Mouse (Mus musculus): Measurements from ENCODE around the gene Slc44a3. TPM values are rescaled to one million over a fixed set of nuclear protein-coding genes. Genes with fewer than 3 reads are reported as not detected.
A peak's percentile ranks its signal among the peaks of the same experiment; 100 is the strongest.

The Slc44a3 gene
- polyA plus RNA-seq, 1 experiment from 2014 or later = 0.55 TPM

DNA sequence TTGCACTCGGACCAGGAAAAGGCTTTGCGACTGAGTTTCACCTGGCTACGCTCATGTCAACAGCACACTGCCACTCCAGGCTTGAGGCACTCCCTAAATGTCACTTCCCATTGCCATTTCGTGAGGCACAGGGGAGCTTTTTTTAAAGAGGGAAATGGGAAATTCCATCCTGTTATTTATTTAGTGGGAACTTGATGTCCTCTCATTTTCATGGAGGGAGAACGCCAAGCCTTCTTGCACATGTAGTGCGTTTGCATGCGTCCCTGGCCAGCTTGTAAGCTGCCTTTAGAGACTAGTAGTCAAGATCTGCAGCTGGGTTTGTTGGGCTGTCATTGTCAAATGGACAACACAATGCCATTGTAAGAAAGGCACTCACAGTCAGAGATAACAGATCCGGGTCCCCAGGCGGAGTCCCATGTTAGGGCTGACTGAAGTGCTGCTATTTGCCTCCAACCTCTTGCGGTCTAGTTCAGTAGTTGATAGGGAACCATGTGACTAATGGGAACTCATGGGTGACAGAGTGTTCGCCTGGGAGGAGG, 92.5 kb downstream of the Slc44a3 start:
- no peak overlapping the region for H3K4me3 ChIP-seq
- WGBS = 91% methylated on average over 11 of the region's 11 CpGs
- H3K9me3 ChIP-seq = peaks cover 8% of the 10 kb centered on the region; the same call in 1 of the 2 replicates
- H3K4me1 ChIP-seq = peaks cover 41% of the 10 kb centered on the region
- no peak overlapping the region for H3K27ac ChIP-seq
- peaks cover 100% of the 10 kb centered on the region for H3K36me3 ChIP-seq (replicated peaks)
- DNase-seq (ENCODE audit: extremely low spot score, low spot score) = no peak
- no peaks in the 10 kb centered on the region for H3K27me3 ChIP-seq (ENCODE audit: poor library complexity, severe bottlenecking)

DNA sequence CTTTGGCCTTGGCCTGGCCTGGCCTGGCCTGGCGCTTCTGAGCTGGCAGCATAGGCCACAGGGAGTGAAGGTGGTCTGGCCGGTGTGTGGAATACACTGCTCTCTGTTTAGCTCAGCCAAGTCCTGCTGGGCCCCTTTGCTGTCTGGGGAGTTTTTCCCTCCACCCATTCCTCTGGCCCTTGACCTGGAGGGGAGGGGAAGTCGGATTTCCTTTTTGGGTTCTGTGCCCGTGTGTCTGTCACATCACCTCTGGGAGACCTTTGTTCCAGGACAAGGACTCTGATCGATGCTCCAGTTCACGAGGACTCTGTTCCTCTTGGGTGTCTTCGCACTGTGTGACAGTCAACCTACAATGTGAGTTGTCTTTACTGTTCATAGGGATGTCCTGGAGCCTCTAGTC, 94.2 kb downstream of the Slc44a3 start:
- H3K4me3 ChIP-seq = no peak overlapping the region
- H3K36me3 ChIP-seq (replicated peaks) = peaks cover 99% of the 10 kb centered on the region
- H3K27me3 ChIP-seq (ENCODE audit: poor library complexity, severe bottlenecking) = no peaks in the 10 kb centered on the region
- no peak overlapping the region for H3K27ac ChIP-seq
- no peaks in the 10 kb centered on the region for H3K9me3 ChIP-seq
- DNase-seq (ENCODE audit: extremely low spot score, low spot score) = no peak
- WGBS = 74% methylated on average over 7 of the region's 7 CpGs
- H3K4me1 ChIP-seq = peaks cover 58% of the 10 kb centered on the region

DNA sequence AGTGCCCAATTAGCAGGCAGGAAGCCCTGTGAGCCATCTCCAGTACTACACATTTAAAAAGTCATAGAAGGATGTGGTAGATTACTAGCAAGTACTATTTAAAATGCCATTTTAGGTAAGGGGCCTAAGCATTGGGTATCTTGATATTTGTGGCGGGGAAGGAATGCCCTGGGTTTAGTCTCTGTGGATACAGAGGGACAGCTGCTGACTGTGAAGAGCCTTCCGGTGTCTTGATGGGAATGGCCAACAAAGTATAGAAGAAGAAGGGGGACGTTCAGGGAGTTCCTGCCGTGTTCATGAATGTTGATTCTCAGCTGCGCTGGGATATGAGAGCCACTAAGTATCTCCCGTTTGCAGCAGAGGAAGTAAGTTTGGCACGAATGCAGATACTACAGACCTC, 95.1 kb downstream of the Slc44a3 start:
- Histone ChIP-seq H3K27ac (no peak overlapping the region), H3K9me3 (no peaks in the 10 kb centered on the region), H3K36me3 (replicated peaks) (peaks cover 99% of the 10 kb centered on the region), H3K4me3 (no peak overlapping the region), H3K27me3 (ENCODE audit: poor library complexity, severe bottlenecking) (no peaks in the 10 kb centered on the region), H3K4me1 (peaks cover 67% of the 10 kb centered on the region)
- WGBS = 92% methylated on average over 7 of the region's 7 CpGs
- DNase-seq (ENCODE audit: extremely low spot score, low spot score) = no peak

DNA sequence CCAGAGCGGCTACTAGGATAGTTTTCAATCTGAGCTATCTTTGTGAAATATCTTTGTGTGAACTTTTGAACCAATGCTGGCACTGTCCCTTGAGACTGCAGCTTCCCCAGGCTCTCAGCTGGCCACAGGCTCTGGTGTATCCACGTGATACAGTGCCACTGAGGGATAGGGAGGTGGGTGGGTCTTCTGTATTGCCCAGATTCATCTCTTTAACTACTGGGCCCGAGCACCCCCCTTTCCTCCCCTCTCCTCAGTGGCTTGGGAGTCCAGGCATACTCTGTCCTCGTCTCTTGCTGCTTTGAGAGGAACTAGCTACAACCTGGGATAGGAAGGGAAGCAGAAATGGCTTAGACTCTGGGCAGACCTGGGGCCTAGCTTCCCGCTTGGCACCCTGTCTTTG, 96.9 kb downstream of the Slc44a3 start:
- no peaks in the 10 kb centered on the region for H3K9me3 ChIP-seq
- no peak overlapping the region for H3K27ac ChIP-seq
- peaks cover 94% of the 10 kb centered on the region for H3K36me3 ChIP-seq (replicated peaks)
- H3K4me3 ChIP-seq = no peak overlapping the region
- H3K27me3 ChIP-seq (ENCODE audit: poor library complexity, severe bottlenecking) = no peaks in the 10 kb centered on the region
- peaks cover 79% of the 10 kb centered on the region for H3K4me1 ChIP-seq
- DNase-seq (ENCODE audit: extremely low spot score, low spot score) = no peak
- 88% methylated on average over 5 of the region's 5 CpGs for WGBS

DNA sequence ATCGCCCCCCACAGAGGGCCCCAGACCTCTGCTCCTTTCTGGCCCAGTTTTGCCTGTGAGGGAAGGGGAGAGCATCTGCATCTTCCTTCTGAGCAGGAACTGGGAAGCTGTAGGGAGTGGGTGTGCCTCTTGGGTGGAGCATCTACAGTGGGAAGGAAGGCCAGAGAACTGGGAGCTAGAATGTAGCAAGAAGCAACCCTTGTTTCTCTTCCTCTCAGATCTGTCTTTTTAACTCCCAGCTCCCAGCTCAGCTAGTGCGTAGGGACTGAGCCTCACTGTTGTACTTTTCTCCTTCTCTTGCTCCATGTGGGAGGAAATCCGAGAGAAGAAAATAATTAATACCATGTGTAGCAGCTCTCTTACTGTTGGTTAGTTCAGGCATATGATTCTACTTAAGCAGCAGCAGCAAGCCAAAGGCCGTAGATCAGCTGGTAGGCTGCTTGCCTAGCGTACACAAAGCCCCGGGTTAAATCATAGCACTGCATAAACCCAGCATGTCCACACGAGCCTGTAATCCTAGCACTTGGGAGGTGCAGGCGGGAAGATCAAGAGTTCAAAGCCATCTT, 98.2 kb downstream of the Slc44a3 start:
- peak; percentile 39 for DNase-seq (ENCODE audit: extremely low spot score, low spot score)
- Histone ChIP-seq H3K4me3 (peak overlapping the region; percentile 10; the same call in 1 of the 2 replicates), H3K4me1 (peaks cover 79% of the 10 kb centered on the region), H3K27me3 (ENCODE audit: poor library complexity, severe bottlenecking) (no peaks in the 10 kb centered on the region), H3K9me3 (no peaks in the 10 kb centered on the region), H3K36me3 (replicated peaks) (peaks cover 87% of the 10 kb centered on the region), H3K27ac (peak overlapping the region; percentile 77)
- WGBS = 61% methylated on average over 8 of the region's 8 CpGs

DNA sequence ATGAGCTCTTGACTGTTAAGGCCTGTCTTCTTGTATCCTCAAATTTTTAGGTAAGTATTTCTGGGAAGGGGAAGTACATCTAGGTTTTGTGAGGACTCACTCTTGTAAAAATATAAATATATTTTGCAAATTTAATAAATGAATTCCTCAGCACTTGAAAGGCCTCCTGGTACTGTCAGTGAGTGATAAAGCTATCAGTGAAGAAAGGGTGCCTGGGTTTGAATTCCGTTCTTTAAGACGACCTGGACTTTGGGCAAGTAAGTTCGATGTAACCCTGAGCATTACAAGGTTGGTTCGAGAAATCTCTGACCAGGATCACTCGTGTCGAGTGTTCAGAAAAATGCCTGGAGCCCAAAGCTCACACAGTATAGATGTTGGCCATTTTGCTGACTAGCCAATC, 98.8 kb downstream of the Slc44a3 start:
- Histone ChIP-seq H3K4me3 (0 out of 2 replicates have a peak overlapping the region, but pooled peaks have one; percentile 10), H3K27me3 (ENCODE audit: poor library complexity, severe bottlenecking) (no peaks in the 10 kb centered on the region), H3K4me1 (peaks cover 84% of the 10 kb centered on the region), H3K9me3 (no peaks in the 10 kb centered on the region), H3K27ac (peak overlapping the region; percentile 77), H3K36me3 (replicated peaks) (peaks cover 81% of the 10 kb centered on the region)
- WGBS = 78% methylated on average over 6 of the region's 6 CpGs
- DNase-seq (ENCODE audit: extremely low spot score, low spot score) = no peak

DNA sequence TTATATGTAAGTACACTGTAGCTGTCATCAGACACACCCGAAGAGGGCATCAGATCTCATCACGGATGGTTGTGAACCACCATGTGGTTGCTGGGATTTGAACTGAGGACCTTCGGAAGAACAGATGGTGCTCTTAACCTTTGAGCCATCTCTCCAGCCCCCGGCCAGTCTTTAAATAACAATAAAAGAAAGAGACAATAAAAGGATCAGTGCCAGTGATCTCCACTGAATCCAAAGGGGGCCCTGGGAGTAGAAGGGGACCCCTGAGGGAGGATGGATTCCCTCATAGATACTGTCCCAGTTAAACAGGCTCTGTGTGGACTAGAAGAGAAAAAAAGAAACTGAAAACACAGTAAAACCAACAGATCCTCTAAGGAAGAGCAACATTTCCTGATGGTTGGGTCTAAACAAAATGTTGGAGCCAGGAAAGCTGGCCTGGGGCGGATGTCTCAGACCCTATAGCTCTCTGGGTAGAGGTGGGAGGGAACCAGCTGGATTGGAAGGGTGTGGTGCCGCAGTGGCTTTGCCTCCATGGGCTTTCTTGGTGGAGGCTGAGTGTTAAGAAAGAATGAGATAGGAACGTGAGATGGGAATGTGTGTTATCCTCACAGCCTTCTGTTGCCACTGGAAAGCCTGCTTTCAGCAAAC, 101.8 kb downstream of the Slc44a3 start:
- peaks cover 51% of the 10 kb centered on the region for H3K36me3 ChIP-seq (replicated peaks)
- H3K27ac ChIP-seq = peak overlapping the region; percentile 30; the same call in 1 of the 2 replicates
- DNase-seq (ENCODE audit: extremely low spot score, low spot score) = no peak
- no peaks in the 10 kb centered on the region for H3K9me3 ChIP-seq
- 36% methylated on average over 7 of the region's 7 CpGs for WGBS
- H3K4me3 ChIP-seq = peak overlapping the region; percentile 92; the same call in 1 of the 2 replicates
- H3K4me1 ChIP-seq = peaks cover 78% of the 10 kb centered on the region
- 0 out of 2 replicates have a peak, but pooled peaks cover under 1% of the 10 kb centered on the region for H3K27me3 ChIP-seq (ENCODE audit: poor library complexity, severe bottlenecking)

DNA sequence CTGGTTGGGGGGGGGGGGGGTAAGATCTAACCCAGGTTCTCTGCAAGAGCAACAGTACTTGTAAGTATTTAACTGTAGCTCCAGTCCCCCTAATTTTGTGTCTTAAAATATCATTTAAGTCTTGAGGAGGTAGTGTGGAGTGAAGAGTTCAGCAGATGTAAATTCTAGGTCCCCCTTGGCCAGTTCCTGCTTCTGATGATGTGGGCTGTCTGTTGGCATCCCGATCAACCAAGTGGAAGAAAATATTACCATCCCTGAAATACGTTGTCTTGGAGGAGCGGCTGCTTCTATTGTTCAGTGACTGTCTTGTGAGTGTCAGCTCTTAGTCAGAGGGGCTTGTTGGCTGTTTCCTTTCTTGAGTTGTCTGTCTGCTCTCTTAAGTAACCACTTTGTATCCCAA, 102.7 kb downstream of the Slc44a3 start:
- Histone ChIP-seq H3K4me3 (peak overlapping the region; percentile 92), H3K36me3 (replicated peaks) (peaks cover 42% of the 10 kb centered on the region), H3K9me3 (no peaks in the 10 kb centered on the region), H3K27me3 (ENCODE audit: poor library complexity, severe bottlenecking) (peaks cover 10% of the 10 kb centered on the region), H3K4me1 (peaks cover 77% of the 10 kb centered on the region), H3K27ac (peak overlapping the region; percentile 56; the same call in 1 of the 2 replicates)
- no peak for DNase-seq (ENCODE audit: extremely low spot score, low spot score)
- 64% methylated on average over 3 of the region's 3 CpGs for WGBS

DNA sequence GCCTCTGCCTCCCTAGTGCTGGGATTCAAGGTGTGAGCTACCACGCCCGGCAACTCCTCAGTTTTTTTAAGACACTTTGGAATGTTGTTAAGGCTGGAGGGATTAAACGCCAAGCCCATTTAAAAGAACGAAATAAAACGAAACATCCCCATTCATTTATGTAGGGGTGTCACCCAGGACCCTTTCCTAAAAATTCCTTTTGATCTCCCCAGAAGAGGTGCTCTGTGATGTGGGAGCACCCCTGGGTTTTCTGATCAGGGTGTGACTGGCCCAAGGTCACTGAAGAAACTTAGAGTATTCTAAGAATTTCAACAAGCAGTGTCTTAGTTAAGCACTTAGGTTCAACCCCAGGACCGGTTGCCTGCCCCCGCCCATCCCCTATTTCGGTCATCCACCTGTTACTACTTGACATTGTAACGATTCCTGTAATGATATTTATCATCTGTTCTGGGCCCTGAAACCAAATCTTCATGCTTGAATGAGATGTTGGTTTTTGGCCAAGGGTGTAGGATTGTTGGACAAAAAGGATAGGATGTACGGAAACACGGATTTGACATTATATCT, 103.4 kb downstream of the Slc44a3 start:
- peaks cover 70% of the 10 kb centered on the region for H3K4me1 ChIP-seq
- peak overlapping the region; percentile 100 for H3K27ac ChIP-seq
- peaks cover 16% of the 10 kb centered on the region for H3K27me3 ChIP-seq (ENCODE audit: poor library complexity, severe bottlenecking)
- peak overlapping the region; percentile 92 for H3K4me3 ChIP-seq
- no peak for DNase-seq (ENCODE audit: extremely low spot score, low spot score)
- peaks cover 35% of the 10 kb centered on the region for H3K36me3 ChIP-seq (replicated peaks)
- no peaks in the 10 kb centered on the region for H3K9me3 ChIP-seq
- WGBS = 68% methylated on average over 11 of the region's 11 CpGs

DNA sequence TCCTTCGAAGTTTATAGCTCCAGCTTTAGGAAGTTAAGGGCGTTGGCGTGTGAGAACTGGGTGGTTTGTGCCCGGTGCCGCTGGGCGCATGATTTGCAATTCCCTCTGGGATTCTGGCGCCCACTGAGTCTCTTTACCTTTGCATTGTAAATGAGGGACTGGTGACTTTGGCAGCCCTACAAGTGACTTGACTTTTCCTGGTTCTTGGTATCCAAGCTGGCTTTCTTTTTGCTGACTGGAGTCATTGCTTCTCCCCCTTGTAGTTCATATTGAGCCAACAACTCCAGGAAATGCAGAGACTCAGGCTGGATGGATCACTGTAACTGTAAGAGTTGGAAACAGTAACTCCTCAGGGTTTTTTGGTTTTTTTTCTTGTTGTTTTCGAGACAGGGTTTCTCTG, 104.0 kb downstream of the Slc44a3 start:
- DNase-seq (ENCODE audit: extremely low spot score, low spot score) = no peak
- Histone ChIP-seq H3K27me3 (ENCODE audit: poor library complexity, severe bottlenecking) (peaks cover 22% of the 10 kb centered on the region), H3K9me3 (no peaks in the 10 kb centered on the region), H3K4me1 (peaks cover 65% of the 10 kb centered on the region), H3K36me3 (replicated peaks) (peaks cover 29% of the 10 kb centered on the region), H3K27ac (peak overlapping the region; percentile 100), H3K4me3 (peak overlapping the region; percentile 92)
- WGBS = 10% methylated on average over 8 of the region's 8 CpGs

DNA sequence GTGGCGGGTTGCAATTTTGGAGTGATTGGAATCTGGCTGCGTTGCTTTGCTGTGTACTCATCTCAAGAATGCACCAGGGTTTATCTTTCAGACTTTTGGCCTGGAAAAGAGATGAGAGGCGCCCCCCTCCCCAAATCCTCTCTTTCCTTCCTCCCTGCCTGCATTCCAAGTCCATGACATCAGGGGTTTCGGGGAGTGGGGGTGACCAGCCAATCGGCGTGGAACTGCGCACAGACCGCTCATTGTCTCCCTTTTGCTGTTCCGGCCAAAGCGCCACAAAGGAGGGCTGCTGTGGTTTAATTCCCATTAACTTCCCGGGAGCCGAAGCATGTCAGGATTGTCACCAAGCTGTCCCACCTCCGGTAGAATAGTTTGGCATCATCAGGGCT, 104.7 kb downstream of the Slc44a3 start:
- 0% methylated on average over 13 of the region's 13 CpGs for WGBS
- peak overlapping the region; percentile 92 for H3K4me3 ChIP-seq
- peak; percentile 91 for DNase-seq (ENCODE audit: extremely low spot score, low spot score)
- H3K27me3 ChIP-seq (ENCODE audit: poor library complexity, severe bottlenecking) = peaks cover 27% of the 10 kb centered on the region
- no peaks in the 10 kb centered on the region for H3K9me3 ChIP-seq
- peak overlapping the region; percentile 100 for H3K27ac ChIP-seq
- peaks cover 23% of the 10 kb centered on the region for H3K36me3 ChIP-seq (replicated peaks)
- H3K4me1 ChIP-seq = peaks cover 58% of the 10 kb centered on the region

DNA sequence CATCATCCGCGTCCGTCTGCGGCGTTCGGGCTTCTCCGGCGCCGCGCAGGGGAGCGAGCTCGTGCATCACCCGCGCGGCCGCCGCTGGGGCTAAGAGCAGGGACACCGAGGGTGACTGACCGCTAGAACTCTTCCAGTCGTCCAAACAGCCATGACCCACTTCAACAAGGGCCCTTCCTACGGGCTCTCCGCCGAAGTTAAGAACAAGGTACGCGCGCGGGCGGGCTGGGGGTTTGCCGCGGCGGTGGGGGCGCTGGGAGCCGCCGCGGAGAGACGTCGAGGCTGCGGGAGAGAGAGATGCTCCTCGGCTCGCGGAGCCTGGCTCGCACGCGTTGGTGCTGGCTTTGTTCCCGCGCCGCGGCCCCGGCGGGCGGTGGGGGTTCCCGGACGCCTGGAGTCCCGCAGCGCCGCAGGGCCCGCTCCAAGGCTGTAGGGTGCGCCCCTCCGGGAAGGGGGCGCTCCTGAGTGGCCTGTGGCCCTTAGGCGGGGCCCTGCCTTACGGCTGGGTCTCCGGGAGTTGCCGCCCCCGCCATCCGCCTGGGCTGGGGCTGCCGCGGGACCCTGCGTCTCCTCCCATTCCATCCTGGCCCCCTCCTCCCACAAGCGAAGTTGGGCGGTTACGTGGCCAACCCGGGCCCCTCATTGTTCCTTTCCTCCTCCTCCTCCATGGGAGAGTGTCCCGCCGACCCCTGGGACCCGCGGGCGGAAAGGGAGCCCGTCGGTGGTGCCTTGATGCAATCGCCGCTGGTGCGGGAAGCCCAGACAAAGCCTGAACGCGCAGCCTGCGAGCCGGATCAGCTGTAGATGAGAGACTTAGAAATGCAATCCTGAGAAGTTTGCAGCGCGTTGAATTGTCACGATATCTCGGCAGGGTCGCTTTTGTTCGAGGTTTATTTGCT, 105.3 kb downstream of the Slc44a3 start:
- peaks cover 27% of the 10 kb centered on the region for H3K27me3 ChIP-seq (ENCODE audit: poor library complexity, severe bottlenecking)
- H3K36me3 ChIP-seq (replicated peaks) = peaks cover 16% of the 10 kb centered on the region
- H3K9me3 ChIP-seq = no peaks in the 10 kb centered on the region
- peak; percentile 81 for DNase-seq (ENCODE audit: extremely low spot score, low spot score)
- H3K4me3 ChIP-seq = peak overlapping the region; percentile 92
- under 1% methylated on average over 93 of the region's 93 CpGs for WGBS
- peak overlapping the region; percentile 100 for H3K27ac ChIP-seq
- H3K4me1 ChIP-seq = peaks cover 51% of the 10 kb centered on the region

All from forebrain, embryonic 10.5 days (tissue).